Mouse (Mus musculus) mesoderm, embryonic 11.5 days (tissue): ENCODE measurements around the gene Gtse1.

Source experiments
- DNase-seq: peaks from one replicate; pipeline ENCODE4 v3.0.0-alpha.2; 2012; ENCODE audit warnings: low read depth, low spot score

Gene Gtse1

DNA sequence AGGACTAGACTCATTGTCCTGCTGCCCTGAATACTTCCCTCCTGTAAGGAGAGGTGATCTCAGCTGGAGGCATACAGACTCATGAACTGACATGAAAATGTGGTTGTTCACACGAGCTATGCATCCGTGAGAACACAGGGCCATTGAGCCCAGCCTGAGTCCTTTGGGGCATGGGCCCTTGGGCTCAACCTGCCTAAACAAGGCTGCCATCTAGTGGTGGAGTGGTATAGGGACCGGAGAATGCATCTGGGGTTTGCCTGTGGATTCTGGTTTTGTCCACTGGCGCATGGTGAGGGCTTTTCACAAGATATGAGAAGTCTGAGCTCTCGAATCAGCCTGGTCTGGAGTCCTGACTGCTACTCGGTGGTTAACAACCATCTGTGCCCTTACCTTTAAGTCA lies 8.2 kb downstream of the Gtse1 start:
- DNase-seq, result peak; percentile 71

DNA sequence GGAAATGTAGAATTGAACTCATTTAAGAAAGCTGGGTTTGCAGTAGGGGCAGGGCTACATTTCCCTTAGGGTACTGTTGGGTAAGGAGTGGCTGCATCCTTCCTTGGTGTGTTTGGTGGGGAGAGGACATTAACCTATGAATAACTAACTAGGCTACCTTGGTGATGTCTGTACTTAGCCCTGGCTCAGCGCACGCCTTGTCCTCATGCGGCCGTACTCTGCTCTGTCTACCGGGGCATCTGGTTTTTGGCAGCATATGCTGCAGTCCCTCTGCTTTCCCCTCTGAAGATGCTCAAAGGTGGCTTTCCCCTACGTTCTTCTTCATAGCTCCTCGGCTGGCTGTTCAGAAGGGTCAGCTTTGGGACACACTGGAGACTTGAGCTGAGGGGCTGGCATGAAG lies 17.8 kb downstream of the Gtse1 start:
- no peak for DNase-seq

DNA sequence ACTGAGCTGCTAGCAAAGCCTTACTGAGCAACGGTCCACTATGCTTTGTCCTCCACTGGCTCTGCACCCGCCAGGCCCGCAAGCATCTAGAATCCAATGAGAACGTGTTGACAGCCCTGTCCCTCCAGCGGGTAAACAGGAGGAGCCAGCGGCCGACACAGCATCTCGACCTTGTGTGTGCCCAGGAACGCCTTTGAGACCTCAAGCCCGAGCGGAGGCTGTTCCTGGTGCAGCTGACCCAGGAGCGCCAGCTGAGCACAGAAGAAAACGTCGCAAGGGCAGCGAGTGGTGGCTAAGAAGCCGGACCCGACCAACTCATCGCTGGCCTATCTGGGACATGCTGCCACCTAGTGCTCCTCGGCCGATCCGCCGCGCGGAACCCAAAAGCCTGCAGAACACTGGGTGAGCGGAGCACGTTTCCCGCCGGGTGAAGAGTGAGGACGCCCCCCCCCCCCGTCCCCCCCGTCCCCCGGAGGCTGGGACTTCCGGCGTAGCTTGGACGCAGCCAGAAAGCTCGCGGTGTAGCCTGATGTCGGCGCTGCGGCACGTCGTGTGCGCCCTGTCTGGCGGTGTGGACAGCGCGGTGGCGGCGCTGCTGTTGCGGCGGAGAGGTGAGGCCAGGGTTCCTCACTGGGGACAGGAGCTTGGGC lies 19.4 kb downstream of the Gtse1 start, which contains the start of gene Trmu:
TSS of gene Trmu (plus strand) at position 465 of the 650 bp plus-strand sequence.
- DNase-seq, result peak; percentile 94

DNA sequence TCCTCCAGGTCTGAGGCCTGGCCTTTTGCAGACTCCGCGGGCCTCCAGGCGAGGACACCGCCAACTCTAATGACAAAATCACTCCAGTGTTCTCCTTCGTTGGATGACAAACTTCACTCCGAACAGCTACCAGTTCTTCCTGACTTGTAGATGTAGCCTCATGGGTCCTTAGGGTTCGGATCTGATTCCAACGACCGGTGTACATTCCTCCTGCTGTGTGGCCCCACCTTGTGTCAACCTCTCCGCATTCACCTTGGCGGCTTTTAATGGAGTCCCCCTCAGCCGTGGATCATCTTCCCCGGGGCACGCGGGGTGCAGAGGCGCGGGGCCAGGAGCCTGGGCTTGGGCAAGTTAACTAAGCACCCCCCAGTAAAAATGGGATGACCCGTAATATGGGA lies 20.0 kb downstream of the Gtse1 start:
- DNase-seq, result no peak

DNA sequence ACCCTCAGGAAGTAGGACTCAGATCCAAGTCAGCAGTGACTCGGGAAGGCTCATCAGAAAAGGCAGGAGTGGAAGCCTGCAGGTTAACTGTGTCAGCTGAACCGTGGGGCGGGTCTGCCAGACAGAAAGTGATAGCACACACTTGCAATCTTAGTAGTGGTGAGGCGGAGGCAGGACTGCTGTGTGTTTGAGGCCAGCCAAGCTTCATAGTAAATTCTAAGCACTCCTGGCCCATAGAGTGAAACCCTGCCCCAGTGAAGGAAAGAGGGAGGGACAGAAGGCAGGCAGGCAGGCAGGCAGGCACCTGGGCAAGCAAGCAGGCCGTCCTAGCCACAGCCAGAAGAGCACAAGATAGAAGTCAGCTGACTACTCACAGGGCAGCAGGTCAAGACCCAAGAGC lies 26.1 kb downstream of the Gtse1 start:
- DNase-seq, result no peak

DNA sequence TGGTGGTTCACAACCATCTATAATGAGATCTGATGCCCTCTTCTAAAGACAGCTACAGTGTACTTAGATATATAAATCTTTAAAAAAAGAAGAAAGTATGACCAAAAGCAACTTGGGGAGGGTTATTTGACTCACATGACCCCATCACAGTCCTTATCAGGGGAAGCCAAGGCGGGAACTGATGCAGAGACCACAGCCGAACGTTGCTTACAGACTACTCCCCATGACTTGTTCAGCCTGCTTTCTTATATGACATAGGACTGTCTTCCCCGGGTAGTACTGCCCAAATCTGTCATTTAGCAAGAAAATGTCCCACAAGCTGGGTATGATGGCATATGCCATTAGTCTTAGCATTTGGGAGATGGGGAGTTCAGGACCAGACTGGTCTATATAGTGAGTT lies 29.7 kb downstream of the Gtse1 start:
- DNase-seq, result no peak

DNA sequence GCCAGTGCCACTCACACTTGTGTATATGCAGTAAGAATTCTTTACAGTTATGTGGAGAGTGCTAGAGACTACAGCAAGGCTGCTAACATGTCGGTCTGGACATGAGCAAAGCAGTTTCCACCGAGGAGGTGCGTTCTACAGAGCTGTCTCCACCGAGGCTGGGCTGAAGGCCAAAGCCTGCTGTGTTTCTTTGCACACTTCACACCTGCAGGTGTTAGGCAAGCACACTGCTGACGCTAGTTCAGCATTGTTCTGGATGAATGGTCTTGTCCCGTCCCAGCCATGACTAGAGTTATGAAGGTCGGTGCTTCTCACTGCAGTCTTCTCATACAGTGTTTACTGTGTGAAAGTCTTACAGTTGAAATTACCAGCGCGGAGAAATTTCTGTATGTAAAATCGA lies 32.4 kb downstream of the Gtse1 start:
- DNase-seq, result no peak

DNA sequence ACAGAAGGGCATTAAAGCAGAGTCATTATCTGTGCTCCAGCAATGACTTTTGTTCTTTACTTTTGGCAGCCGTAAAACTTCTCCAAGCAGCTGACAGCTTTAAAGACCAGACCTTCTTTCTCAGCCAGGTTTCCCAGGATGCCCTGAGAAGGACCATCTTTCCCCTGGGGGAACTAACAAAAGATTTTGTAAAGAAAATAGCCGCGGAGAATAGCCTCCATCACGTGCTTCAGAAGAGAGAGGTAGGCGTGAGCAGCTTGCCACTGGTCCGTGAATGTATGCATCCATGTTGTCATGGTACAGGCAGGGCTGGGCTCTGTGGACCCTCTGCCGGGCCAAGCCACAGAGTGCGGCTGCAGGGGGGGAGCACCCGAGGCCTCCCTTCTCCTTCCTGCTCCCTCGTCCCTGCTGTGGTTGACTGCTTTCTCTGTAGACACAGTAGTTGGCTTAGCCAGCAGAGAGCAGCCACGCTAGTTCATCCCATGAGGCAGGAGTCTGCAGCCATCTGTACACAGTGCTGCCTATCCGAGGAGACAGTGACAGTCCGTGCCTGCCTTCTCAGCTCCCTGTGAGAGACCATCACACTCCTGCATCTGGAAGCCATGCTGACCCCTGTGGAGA lies 33.1 kb downstream of the Gtse1 start:
- DNase-seq, result peak; percentile 38

DNA sequence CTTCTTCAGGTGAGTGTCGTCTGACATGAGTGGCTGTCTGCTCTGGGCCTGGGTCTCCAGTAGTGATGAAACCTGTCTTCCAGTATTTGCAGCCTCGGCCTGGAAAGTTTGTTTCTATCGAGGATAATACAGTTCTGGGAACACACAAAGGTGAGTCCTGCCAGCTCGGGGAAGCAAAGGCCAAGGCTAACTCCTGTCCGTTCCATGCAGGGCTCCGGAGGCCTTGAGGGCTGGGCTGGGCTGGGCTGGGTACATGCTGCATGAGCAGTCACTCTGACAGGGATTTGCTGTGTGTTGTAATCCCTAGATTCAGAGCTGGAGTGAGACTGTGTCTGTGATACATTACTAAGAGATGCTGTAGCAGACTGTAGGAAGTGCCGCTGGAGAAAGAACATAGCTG lies 34.3 kb downstream of the Gtse1 start:
- no peak for DNase-seq

DNA sequence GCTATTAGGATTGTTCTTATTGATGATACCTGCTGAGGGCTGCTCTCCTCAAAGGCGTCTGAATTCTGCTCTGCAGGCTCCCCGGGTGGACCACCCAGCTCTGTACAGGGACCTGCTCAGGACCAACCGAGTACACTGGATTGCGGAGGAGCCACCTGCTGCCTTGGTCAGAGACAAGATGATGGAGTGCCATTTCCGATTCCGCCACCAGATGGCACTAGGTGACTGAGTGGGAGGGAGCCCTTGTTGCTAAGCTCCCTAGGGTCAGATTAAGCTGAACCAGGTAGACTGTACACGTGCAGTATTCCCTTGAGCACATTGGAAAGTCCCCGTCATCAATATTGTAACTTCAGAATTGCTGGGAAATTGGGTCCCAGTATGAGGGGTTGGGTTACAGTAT lies 36.7 kb downstream of the Gtse1 start:
- peak; percentile 79 for DNase-seq

DNA sequence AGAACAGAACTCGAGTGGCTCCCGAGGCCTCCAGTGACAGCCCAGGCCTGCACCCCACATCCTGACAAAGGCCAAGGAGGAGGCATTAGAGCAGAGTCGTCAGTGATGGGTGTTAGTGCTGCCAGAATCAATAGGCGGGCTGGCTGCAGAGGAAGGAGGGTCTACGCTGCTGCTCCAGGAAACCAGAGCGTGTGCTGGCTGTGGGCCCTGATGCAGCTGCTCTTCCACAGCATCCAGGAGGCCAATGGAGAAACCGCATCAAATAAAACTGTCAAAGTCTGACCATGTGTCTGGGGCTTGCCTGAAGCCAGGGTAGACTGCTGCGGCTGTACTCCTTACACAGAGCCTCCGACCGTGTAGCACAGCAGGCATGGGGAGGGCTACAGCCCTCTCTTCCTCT lies 37.6 kb downstream of the Gtse1 start:
- no peak for DNase-seq

DNA sequence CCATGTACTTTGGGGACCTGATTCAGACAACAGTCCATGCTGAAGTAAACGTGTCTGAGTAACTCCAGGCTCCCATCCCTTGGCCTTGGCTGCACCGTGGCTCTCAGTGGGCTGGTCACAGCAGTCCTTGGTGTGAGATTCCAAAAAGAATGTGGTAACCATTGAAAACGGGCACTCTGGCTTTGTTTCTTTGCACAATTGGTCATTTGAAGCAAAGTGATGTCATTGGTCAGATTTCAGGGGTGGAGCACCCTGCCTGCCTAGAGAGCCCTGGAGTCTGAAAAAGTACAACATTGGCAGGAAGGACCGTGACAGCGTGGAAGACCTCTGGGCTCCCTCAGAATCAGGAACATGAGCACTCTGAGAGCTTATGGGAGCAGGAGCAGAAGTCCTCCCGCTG lies 39.9 kb downstream of the Gtse1 start:
- DNase-seq, result no peak

DNA sequence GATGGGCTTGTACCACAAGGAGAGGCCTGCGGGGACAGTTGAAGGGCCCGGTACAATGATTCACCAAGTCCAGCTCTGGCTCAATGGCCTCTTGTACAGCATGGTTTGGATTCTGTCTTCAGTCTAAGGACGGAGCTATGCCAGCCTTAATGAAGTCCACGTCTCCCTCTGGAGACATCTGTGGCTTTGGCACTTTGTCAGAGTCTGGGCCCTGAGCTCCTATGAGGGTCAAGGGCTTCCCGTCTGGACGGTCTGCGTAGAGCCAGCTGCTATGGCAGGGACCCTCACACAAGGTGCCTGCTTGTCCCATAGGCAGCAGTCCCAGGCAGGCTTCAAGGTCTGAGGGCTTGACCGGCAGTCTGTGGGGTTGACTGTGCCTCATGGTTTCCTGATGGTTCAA lies 40.8 kb downstream of the Gtse1 start:
- DNase-seq, result no peak

DNA sequence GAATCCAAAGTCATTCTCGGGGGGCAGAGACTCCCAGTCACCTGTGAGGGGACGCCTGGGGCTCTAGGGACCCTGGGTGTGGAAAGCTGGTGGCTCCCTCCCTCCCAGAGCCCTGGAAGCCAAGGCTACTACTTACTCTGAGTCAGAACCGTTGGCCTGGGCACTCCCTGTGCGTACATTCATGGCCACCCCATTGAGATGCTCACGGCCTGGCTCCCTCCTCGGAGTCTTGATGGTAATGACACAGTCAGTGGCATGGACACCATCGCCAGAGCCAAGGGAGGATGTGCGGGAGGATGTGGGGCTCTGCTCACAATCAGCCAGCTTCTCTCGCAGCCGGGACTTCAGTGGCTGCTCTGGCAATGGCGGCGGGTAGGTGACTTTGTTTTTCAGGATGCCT lies 41.3 kb downstream of the Gtse1 start:
- no peak for DNase-seq

DNA sequence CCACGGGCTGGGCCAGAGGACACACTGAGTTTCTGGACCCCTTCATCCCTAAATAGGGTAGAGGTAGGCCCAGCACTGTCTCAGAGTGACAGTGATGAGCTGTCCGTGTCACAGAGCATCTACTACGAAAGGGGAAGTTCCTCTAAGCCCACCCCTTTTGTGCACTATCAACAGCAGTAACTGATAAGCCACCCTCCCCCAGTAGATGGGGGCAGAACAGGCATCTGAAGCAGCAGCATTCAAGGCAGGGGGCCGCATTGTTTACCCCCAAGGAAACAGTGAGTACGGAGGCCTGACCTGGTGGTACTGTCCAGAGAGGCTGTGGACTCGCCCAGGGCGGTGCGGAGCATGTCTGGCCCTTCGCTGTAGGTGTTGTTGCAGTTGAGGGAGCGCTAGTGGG lies 43.0 kb downstream of the Gtse1 start:
- no peak for DNase-seq

DNA sequence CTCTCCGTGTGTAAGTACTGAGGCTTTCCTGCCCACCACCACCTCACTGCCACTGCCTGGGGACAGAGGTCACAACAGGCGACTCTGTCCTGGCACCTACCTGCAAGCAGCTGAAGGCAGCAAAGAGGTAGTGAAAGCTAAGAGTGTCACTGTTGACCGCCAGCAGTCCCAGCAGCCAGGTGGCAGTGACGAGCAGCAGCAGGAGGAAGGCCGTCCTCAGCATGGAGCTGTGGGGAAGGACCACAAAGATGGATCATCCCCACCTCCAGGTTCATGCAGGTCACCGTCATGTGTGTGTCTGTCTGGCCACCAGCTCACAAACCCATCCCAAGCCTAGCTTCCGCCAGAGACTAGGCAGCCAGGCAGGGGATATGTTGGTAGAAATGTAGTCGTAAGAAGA lies 44.3 kb downstream of the Gtse1 start:
- no peak for DNase-seq

DNA sequence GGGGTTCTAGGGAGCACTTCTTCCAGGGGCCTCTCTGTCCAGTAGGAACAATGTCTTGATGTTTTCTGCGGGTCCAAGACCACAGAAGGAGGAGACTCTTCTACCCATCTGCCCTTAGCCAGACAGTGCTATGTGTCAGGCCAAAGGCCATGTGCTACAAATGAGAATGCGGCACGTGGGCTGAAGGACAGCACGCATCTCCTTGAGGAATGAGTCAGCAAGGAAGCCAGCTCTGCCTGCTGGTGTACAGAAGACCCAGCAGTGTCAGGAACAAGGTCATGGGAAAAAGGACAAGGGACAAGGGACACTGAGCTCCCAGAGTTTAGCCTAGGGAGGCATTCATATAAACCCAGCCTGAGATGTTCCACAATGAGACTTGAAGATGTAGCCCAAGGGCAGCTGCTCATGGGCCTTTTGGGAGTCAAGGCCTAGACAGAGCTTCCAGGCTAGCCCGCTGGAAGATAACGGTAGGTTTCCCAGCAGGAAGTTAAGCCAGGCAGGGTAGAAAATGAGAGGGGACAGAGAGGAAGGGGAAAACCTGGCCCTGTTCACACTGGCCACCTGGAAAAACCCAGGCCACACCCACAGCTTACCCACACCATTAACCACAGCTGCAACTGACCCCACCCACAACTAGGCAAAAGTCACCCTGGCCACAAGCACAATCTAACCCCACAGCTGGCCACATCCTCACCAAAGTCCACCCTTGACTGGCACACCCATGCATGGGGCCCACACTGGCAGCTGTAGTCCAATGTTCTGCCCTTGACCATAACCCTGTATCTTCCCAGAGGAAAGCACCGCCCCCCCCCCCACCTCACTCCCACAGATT lies 49.3 kb downstream of the Gtse1 start:
- DNase-seq, result no peak

DNA sequence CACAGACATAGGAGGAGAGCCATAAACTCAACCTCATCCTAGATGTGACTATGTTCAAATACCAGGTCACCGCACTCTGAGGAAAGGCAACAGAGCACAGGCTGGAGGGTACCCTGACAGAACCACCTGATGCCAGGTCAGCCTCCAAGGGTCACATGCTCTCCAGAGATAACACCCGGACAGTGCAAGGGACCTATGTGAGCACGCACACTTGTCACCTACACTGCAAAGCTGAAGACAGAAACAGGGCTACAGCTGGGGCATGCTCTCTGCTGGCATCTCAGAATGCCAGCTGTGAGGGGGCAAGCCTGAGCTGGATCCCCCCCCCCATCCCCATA lies 49.9 kb downstream of the Gtse1 start:
- no peak for DNase-seq

DNA sequence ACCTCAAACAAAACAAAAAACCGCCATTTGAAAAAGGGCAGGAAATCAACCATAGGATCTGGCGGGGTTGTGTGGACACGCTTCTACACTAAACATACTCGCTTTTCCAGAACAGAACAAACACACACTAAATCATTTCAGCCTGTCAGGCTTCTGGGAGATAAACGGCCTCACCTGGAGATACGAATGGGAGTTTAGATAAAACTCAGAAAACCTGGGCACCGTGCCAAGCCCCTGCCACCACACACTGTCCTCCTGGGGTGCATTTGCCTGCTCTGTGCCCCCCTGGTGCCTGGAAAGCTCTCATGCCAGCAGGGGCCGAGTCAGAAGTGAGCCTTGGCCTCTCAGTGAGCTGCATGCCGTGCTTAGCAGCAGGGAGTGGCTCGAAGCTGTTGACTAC lies 50.4 kb downstream of the Gtse1 start:
- DNase-seq, result no peak

DNA sequence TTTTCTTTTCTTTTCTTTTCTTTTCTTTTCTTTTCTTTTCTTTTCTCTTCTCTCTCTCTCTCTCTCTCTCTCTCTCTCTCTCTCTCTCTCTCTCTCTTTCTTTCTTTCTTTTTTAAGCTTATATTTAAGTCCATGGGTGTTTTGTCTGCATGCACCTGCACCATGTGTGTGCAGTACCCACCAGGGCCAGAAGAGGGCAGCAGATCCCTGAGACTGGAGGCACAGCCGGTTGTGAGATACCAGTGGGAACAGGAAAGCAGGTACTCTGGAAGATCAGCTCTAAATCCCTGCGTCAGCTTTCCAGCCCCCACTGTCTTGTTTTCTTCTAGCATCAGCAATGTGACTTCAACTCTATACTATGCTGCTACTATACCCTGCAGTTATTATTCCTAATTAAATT lies 54.1 kb downstream of the Gtse1 start:
- peak; percentile 81 for DNase-seq

DNA sequence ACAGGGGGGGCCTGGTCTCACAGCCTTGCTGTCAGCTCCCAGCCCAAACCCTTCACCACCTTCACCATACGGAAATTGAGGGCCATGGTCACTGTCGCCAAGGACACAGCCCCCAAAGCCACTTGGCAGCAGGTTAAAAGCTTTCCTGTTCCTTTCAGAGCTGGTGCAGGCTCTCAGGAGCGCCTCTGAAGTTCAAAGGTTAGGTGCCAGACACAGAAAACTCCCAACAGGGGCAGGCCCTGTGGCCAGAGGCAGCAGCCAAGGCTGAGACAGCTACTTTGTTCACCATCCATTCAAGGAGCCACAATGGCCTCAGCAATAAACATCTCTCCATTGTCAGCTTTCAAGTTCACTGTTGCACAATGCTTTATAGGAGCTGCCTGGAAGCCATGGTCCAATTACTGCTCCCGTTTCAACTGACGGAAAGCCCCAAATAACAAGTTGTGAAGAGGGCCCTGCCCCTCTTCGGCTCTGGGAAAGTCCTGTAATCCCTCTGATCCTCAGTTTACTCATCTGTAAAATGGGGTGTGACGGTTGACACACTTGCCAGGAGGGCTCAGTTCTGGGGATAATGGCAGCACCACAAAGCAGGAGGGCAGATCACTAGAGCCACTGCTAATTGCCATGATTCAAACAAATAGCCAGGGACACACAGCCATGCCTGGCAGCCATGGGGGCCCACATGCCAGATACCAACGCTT lies 59.8 kb downstream of the Gtse1 start:
- DNase-seq, result peak; percentile 50

DNA sequence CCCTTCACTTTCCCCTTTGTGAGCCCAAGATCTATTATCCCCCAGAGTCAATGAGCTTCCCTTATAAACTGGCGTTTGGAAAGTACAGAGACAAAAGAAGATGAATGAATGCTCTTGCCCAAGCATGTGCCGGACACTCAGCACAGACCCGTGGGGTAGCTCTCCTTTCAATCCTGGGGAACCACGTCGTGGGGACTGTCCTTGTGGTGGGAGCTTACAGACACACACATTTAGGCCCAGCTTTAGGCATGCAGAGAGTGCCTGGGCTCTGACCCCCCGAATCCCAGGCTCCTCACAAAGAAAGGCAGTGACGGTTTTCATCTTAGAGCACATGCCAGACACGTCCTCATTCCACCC lies 60.3 kb downstream of the Gtse1 start:
- DNase-seq, result peak; percentile 45

DNA sequence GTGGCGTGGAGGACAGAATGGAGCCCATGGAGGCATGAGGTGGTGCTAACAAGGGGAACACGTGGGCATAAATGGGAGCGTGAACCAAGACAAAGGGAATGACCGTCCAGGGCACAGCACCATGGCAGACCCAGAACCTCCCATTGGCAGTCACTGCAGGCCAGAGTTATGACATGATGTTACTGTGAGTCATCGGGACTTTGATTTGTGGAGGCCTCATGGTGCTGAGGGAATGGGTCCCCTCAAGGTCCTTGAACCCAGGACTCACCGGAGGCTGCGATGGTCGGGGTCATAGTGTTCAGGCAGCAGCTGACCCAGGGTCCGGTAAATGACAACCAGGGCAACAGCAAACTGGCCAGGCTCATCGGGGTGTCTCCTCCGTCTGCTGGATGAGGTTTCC lies 62.3 kb downstream of the Gtse1 start:
- DNase-seq, result no peak
